Mouse (Mus musculus) limb, embryonic 10.5 days (tissue): ENCODE data around the gene Oprl1. TPM values are rescaled to one million over a fixed set of nuclear protein-coding genes. Genes with fewer than 3 reads are reported as not detected.

Experiments
- DNase-seq: peaks from one replicate; pipeline ENCODE4 v3.0.0-alpha.2; 2017; ENCODE audit warnings: low spot score
- H3K27ac ChIP-seq: fragments of 300-500 bp; sonication (generic); 2 replicates; pipeline ENCODE4 v1.5.1; 2016; ENCODE audit warnings: mild to moderate bottlenecking
- H3K27me3 ChIP-seq: fragments of 300-500 bp; sonication (generic); 2 replicates; pipeline ENCODE4 v1.6.1; 2016; ENCODE audit warnings: low read depth, mild to moderate bottlenecking; ENCODE audit not compliant: poor library complexity, severe bottlenecking
- H3K36me3 ChIP-seq: fragments of 300-500 bp; sonication (generic); 2 replicates; pipeline ENCODE4 v1.6.1; 2016; ENCODE audit warnings: mild to moderate bottlenecking, moderate library complexity
- H3K4me1 ChIP-seq: fragments of 300-500 bp; sonication (generic); 2 replicates; pipeline ENCODE4 v1.6.1; 2016
- H3K4me3 ChIP-seq: fragments of 300-500 bp; sonication (generic); 2 replicates; pipeline ENCODE4 v1.5.1; 2016; ENCODE audit warnings: mild to moderate bottlenecking, moderate library complexity
- H3K9me3 ChIP-seq: fragments of 300-500 bp; sonication (generic); replicated peaks from 2 replicates; pipeline ENCODE4 v1.6.1; 2016; ENCODE audit warnings: mild to moderate bottlenecking
- WGBS: fragments of 180-500 bp; shearing (Covaris S2); methylation state at CpG from one replicate; pipeline ENCODE4 v1.1.7; 2016; 5-methylcytosine and 5-hydroxymethylcytosine counted together
- polyA plus RNA-seq: library from polyadenylated mRNA; unstranded; fragments of >200 nt; fragmentation: Nextera tagmentation; extraction: Ambion mirVana; gene quantifications from 2 replicates; pipeline ENCODE4 v1.2.1, GENCODE M21; 2016

The Oprl1 gene
- polyA plus RNA-seq, 1 experiment from 2014 or later: 0.33 TPM

DNA sequence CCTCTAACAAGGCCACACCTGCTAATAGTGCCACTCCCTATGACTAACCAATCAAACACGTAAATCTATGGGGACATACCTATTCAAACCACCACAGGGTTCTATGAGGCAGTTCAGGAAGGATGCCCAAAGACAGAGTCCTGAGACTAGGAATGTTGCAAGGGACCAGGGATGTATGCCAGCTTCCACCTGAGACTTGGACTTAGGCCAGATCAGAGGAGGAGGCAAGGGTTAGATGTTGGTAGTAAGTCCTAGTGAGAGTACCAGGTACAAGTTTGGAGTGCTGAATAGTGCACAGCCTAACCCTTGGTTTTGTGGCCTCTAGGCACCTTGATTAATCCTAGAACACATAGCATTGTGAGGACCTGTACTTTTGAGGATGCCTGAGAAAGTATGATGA lies 37.8 kb downstream of the Oprl1 start:
- no peak for DNase-seq
- Histone ChIP-seq H3K27me3 (no peaks in the 10 kb centered on the region), H3K27ac (no peak overlapping the region), H3K36me3 (no peaks in the 10 kb centered on the region), H3K9me3 (no peaks in the 10 kb centered on the region), H3K4me1 (no peaks in the 10 kb centered on the region), H3K4me3 (no peak overlapping the region)
- WGBS: 88% methylated on average over 1 of the region's 1 CpGs

DNA sequence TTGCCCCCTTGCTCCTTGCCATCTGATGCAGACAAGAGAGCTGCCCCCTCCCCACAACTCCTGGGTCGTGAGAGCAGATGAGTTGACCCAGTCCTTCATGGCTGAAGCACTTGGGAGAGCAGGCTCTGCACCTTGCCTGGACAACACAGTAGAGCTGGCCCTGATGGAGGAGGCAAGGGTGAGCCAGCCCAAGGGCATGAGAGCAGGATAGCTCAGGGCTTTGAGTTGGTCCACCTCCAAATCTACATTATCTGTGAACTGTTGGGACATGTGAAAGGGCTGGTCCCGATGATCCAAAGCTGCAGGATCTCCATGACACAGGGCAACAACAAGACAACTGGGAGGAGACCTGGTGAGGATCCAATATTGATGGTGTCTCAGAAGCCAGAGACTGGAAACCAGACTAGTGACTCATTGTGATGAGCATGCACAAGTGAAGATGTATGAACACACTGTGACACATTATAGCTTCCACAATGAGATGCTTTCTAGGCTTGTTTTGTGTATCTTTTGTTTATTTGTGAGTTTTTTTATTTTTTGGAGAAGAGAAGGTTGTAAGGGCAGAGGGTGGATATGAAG lies 43.4 kb downstream of the Oprl1 start:
- WGBS: 62% methylated on average over 2 of the region's 2 CpGs
- Histone ChIP-seq H3K27me3 (peaks cover 5% of the 10 kb centered on the region; the same call in 1 of the 2 replicates), H3K27ac (no peak overlapping the region), H3K9me3 (no peaks in the 10 kb centered on the region), H3K36me3 (no peaks in the 10 kb centered on the region), H3K4me3 (no peak overlapping the region), H3K4me1 (peaks cover 1% of the 10 kb centered on the region; the same call in 1 of the 2 replicates)
- DNase-seq: no peak

DNA sequence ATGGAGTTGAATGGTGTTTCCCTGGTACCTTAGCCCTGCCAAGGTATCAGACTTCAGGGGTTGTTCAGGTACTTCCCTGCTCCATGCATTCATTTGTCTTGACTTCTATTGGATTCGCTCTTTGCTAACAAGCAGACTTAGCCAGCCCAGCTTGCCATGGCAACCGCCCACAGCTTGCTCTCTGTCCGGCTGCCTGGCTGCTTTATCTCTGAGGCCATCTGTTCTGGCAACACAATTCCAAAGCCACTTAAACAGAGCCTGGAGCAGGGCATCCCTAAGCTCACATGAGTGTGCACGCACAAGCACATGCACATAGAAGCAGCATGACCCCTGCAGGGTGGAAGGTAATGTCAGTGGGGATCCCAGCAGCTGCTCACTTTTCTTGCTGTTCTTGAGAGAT lies 44.2 kb downstream of the Oprl1 start:
- Histone ChIP-seq H3K27ac (no peak overlapping the region), H3K36me3 (no peaks in the 10 kb centered on the region), H3K27me3 (peaks cover 11% of the 10 kb centered on the region; the same call in 1 of the 2 replicates), H3K9me3 (no peaks in the 10 kb centered on the region), H3K4me3 (no peak overlapping the region), H3K4me1 (peaks cover 9% of the 10 kb centered on the region; the same call in 1 of the 2 replicates)
- no peak for DNase-seq
- 51% methylated on average over 4 of the region's 4 CpGs for WGBS

DNA sequence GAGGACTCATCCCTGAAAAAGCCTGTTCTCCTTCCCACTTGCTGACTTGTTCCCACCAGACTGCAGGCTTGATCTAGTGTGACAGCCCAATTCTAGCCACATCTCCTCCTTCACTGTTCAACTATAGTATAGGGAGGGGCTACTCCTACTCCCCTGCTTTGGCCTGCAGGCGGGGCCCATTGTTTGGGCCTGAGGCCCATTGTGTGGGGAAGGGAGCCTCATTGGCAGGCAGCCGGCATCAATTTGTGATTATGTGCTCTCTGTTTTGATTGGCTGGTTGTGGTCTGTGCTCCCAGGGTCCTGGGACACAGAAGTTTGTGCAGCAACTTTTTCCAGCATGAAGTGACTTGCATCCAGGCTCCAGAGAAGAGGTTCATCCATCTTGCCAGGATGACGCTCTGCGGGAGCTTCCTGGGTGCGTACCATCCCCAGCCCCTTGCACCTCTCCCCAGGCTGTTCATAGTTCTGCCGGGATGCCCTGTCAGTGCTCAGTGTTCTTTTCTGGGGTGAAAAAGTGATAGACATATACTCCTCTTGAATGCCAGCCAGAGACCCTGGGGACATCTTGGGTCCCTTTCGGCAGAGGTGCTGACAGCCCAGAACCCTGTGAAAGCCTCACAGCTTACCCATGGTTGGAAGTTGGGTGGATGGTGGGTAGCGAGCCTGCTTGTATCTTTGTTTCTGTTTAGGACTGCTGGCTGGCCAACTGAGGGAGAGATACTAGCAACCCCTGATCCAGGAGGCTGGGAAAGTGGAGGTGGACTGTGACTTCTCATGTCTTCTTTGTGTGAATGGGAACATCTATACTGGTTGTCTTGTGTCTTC lies 48.4 kb downstream of the Oprl1 start, which contains the start of gene Myt1:
Gene Myt1, plus strand, starts transcription at position 327 of the 825 bp plus-strand sequence.
- no peak within 1 kb of the TSS for H3K27ac ChIP-seq
- 56% methylated on average over 8 of the region's 8 CpGs for WGBS
- H3K4me1 ChIP-seq: peaks cover 10% of the 10 kb centered on the region; the same call in 1 of the 2 replicates

DNA sequence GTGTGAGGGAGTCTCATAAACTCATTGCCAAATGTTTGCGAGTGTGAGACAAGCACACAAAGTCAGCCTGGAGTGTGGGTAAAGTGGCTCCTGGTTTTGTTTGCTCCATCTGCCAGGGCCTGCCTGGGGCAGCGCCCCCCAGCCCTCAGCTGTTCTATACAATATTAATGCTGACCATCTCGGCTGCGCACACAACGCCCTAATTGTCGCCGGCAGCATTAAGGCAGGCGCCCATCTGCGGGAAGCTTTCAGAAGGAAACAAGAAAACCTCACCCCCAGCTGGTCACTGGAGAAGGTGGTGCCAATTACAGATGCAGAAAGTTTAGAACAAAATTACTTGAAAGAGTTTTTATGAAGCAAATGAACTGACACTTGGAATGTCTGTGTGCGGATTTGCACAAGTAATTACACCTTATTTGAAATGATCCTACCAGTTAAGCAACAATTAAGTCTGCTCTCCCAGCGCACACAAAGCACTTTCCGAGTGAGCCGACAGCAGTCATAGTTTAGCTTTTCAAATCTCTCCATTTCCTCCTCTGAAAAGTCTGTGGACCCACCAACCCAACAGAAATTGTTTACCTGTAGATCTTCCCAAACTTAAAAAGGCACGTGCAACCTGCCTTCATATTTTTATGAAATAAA lies 49.2 kb downstream of the Oprl1 start:
- WGBS: 40% methylated on average over 14 of the region's 14 CpGs
- no peaks in the 10 kb centered on the region for H3K36me3 ChIP-seq
- H3K9me3 ChIP-seq: no peaks in the 10 kb centered on the region
- DNase-seq: no peak
- peaks cover 12% of the 10 kb centered on the region; the same call in 1 of the 2 replicates for H3K27me3 ChIP-seq
- H3K4me3 ChIP-seq: no peak overlapping the region
- peaks cover 10% of the 10 kb centered on the region; the same call in 1 of the 2 replicates for H3K4me1 ChIP-seq
- H3K27ac ChIP-seq: no peak overlapping the region

More for the DNA sequence above, 48.4 kb downstream of the Oprl1 start, which contains the start of gene Myt1:
- H3K9me3 ChIP-seq: no peaks in the 10 kb centered on the region
- H3K4me3 ChIP-seq: no peak within 1 kb of the TSS
- H3K27me3 ChIP-seq: peaks cover 12% of the 10 kb centered on the region; the same call in 1 of the 2 replicates
- no peak for DNase-seq
- no peaks in the 10 kb centered on the region for H3K36me3 ChIP-seq

DNA sequence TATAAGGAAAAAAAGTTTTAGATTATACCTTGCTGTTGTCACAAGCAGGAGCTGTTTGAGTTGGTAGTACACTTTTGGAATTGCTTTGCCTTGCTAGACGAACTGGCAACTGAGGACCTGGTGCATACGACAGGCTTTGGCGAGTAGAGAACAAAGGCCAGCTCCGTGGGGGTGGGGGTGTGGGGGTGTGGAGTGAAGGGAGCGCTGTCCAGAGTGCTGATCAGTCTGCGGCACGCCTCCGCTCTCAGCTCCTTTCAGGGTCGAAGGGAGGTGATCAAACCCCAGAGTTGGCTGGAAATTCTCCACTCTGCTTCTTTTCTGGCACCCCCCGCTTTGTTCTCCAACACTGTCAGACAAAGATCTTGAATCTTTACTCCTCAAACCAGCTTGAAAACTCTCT lies 49.8 kb downstream of the Oprl1 start:
- Histone ChIP-seq H3K4me1 (peaks cover 10% of the 10 kb centered on the region; the same call in 1 of the 2 replicates), H3K36me3 (no peaks in the 10 kb centered on the region), H3K27me3 (peaks cover 12% of the 10 kb centered on the region; the same call in 1 of the 2 replicates), H3K27ac (no peak overlapping the region), H3K4me3 (no peak overlapping the region), H3K9me3 (no peaks in the 10 kb centered on the region)
- DNase-seq: peak; percentile 73
- WGBS: 2% methylated on average over 10 of the region's 10 CpGs

DNA sequence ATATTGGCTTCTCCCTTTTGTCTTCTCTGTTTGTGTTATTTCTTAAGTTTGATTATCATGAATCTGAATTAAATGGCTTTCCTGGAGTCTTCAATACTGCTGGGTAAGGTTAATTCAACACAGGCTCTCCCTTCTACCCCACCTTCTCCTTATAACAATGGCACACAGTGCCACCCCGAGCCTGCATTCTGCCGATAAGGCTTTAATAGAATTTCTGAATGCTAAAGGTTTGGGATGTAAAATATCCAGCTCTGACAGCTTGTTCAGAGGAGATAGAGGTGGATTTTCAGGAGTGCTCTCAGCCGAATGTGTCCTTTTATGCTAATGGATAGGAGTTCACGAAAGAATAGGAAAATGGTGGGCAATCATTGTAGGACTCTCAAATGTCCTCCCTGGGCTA lies 50.4 kb downstream of the Oprl1 start:
- Histone ChIP-seq H3K27ac (no peak overlapping the region), H3K27me3 (peaks cover 12% of the 10 kb centered on the region; the same call in 1 of the 2 replicates), H3K36me3 (no peaks in the 10 kb centered on the region), H3K4me3 (no peak overlapping the region), H3K4me1 (peaks cover 10% of the 10 kb centered on the region; the same call in 1 of the 2 replicates), H3K9me3 (no peaks in the 10 kb centered on the region)
- no peak for DNase-seq
- 84% methylated on average over 4 of the region's 4 CpGs for WGBS

DNA sequence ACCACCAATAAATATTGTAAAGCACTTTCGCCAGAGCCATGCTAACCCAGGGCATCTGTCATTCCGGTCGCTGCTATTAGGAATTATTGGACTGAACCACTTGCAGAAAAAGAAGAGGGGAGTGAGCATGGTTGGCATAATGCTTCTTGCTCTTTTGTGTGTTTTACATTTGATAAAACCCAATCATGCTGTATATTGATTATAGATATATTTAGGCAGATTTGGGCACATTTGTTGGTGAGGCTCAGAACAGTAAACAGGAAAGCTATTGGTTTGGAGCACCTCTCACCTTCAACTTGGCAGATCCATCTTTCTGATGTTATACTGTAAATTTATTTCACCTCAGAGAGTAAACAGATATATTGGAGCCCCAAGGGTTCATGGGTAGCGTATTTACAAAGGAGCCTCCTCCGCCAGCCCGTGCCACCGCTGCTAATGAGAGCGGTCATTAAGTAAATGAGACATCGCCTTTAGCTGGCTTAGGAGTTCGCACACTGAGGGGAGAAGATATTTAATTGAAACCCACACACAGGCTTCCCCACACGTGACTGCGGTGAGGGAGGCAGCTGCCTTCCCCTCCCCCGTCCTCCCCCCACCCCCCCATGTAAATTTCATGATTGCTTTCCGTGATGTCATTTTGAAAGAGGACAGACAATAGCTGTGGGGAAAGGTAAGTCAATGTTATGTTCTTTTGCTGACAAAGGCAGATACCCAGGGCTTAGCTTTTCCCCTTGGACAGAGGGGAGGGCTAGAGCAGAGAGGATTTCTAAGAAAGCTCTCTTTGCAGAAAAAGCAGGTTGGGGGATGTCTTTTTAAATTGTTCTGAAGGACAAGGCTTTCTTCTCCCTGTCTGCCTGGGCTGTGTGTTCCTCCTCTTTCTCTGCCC lies 52.1 kb downstream of the Oprl1 start:
- H3K4me3 ChIP-seq: no peak overlapping the region
- no peak for DNase-seq
- H3K4me1 ChIP-seq: peaks cover 10% of the 10 kb centered on the region; the same call in 1 of the 2 replicates
- no peak overlapping the region for H3K27ac ChIP-seq
- 63% methylated on average over 14 of the region's 14 CpGs for WGBS
- H3K9me3 ChIP-seq: no peaks in the 10 kb centered on the region
- peaks cover 12% of the 10 kb centered on the region; the same call in 1 of the 2 replicates for H3K27me3 ChIP-seq
- no peaks in the 10 kb centered on the region for H3K36me3 ChIP-seq

DNA sequence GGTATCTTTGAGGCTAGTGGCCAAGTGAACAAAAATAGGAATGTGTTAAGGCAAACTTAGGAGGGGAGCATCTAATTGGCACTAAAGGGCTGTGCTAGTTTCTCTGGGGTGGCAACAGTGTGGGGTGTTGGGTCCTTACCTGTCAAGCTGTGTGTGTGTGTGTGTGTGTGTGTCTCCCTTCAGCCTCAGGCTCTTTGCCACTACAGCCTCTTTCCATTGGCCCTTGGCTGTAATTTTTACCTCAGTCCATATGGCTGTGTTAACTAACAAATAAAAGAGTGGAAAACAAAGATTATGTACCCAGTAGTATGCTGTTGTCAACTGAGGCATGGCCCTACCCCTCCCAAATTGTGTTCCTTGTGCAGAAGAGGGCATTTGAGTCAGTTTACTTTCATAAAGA lies 53.6 kb downstream of the Oprl1 start:
- DNase-seq: no peak
- no peaks in the 10 kb centered on the region for H3K36me3 ChIP-seq
- H3K9me3 ChIP-seq: no peaks in the 10 kb centered on the region
- no peak overlapping the region for H3K27ac ChIP-seq
- H3K4me1 ChIP-seq: peaks cover 6% of the 10 kb centered on the region; the same call in 1 of the 2 replicates
- H3K4me3 ChIP-seq: no peak overlapping the region
- 0 out of 2 replicates have a peak, but pooled peaks cover 5% of the 10 kb centered on the region for H3K27me3 ChIP-seq

DNA sequence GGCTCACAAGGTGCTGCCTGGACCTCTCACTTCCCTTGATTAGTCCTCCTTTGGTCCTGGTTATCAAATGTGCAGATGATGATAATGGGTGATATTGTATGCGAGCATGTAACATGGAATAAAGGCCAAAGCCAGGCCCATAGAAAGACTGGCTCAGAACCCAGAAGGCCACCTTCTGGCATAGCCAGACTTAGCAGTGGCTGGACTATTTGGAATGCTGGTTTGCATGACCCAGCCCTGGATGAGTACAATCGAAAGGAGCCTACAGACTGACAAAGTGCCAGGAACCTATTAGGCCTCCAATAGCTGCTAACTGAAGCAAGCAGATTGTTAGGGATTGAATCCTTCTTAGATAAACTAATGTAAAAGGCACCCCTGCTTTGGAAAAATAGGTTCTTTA lies 54.6 kb downstream of the Oprl1 start:
- no peaks in the 10 kb centered on the region for H3K4me1 ChIP-seq
- H3K4me3 ChIP-seq: no peak overlapping the region
- no peaks in the 10 kb centered on the region for H3K36me3 ChIP-seq
- no peaks in the 10 kb centered on the region for H3K27me3 ChIP-seq
- 90% methylated on average over 2 of the region's 2 CpGs for WGBS
- no peaks in the 10 kb centered on the region for H3K9me3 ChIP-seq
- DNase-seq: no peak
- H3K27ac ChIP-seq: no peak overlapping the region
